In the genomic region with DNA sequence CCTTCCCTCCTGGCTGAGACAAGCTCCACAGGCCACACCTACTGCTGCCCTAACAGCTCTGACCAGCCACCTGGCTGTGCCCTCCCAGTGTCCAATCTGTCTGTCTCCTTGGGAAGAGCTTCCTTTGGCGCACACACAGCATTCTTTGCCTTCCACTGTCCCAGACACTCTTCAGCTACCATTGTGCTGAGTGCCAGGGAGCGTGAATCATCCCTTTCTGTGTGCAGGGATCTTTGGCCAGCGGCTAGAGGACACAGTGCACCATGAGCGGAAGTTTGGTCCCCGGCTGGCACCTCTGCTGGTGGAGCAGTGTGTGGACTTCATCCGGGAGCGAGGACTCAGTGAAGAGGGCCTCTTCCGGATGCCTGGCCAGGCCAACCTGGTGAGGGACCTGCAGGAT, we compare ENCODE assay signal across 25 mouse cellular contexts.
DNase-seq lines count a peak whose midpoint lies in the region; ATAC-seq lines count a peak whose summit lies in the region.
"Had no signal": no experiment of that assay in that cellular context is flagged by ENCODE, and none has a peak within 500 bp of the region (broad histone marks: within the 10 kb centered on the region; RNA-seq: fewer than 3 reads in every experiment).

No protein-coding gene starts in this region.

- WGBS in kidney, embryonic 14.5 days: 87% methylated on average over 8 of the region's 8 CpGs
- WGBS in midbrain, embryonic 11.5 days: 92% methylated on average over 8 of the region's 8 CpGs
- 90% methylated on average over 8 of the region's 8 CpGs for WGBS in embryonic facial prominence, embryonic 10.5 days

- peak; percentile 73 for DNase-seq in kidney, adult 11 months
- DNase-seq in 3T3-L1 (ENCODE audit: low read depth, low spot score): peak; percentile 72
- DNase-seq in adrenal gland, postnatal 10 days: peak; percentile 55
- DNase-seq in kidney, postnatal 14 days: peak; percentile 43
- DNase-seq in midbrain, embryonic 11.5 days (ENCODE audit: low spot score, missing footprints): no peak
- no peak for DNase-seq in embryonic facial prominence, embryonic 10.5 days (ENCODE audit: low spot score)
- DNase-seq: cerebellum, adult 11-12 months; cerebellum, postnatal 25 days; embryo, embryonic 11 days; forebrain, postnatal 0 days; heart, postnatal 14 days; layer of hippocampus, postnatal 36 days; spleen, adult 18-20 months; thymus, postnatal 36 days had no signal

- H3K4me3 ChIP-seq in kidney, embryonic 14.5 days (ENCODE audit: low read length): no peak overlapping the region
- no peak overlapping the region for H3K4me3 ChIP-seq in midbrain, embryonic 11.5 days (ENCODE audit: low read depth, low read length)
- H3K4me3 ChIP-seq in embryonic facial prominence, embryonic 10.5 days: no peak overlapping the region
- H3K4me3 ChIP-seq: embryonic facial prominence, embryonic 15.5 days; forebrain, embryonic 10.5 days; heart, embryonic 12.5 days; layer of hippocampus, adult 2 months; limb, embryonic 15.5 days; liver, embryonic 15.5 days; megakaryocyte, embryonic 14.5 days; neural tube, embryonic 15.5 days had no signal

- ATAC-seq in kidney, embryonic 14.5 days (ENCODE audit: low FRiP score, low TSS enrichment): no peak
- no peak for ATAC-seq in midbrain, embryonic 11.5 days (ENCODE audit: low FRiP score)
- ATAC-seq: forebrain, postnatal 0 days; midbrain, embryonic 16.5 days had no signal

- H3K9me3 ChIP-seq in kidney, embryonic 14.5 days (ENCODE audit: control insufficient read depth, low read length): no peaks in the 10 kb centered on the region
- H3K9me3 ChIP-seq in midbrain, embryonic 11.5 days (ENCODE audit: control insufficient read depth, low read length): no peaks in the 10 kb centered on the region
- H3K9me3 ChIP-seq in embryonic facial prominence, embryonic 10.5 days: no peaks in the 10 kb centered on the region
- H3K9me3 ChIP-seq: embryonic facial prominence, embryonic 15.5 days; forebrain, embryonic 10.5 days; heart, embryonic 12.5 days; limb, embryonic 15.5 days; liver, embryonic 15.5 days; megakaryocyte, embryonic 14.5 days; neural tube, embryonic 15.5 days had no signal

- H3K27me3 ChIP-seq in kidney, embryonic 14.5 days (ENCODE audit: control insufficient read depth, insufficient read depth, low read length): no peaks in the 10 kb centered on the region
- no peaks in the 10 kb centered on the region for H3K27me3 ChIP-seq in midbrain, embryonic 11.5 days (ENCODE audit: control insufficient read depth, insufficient read depth, low read length)
- H3K27me3 ChIP-seq in embryonic facial prominence, embryonic 10.5 days (replicated peaks; ENCODE audit: low read depth, poor library complexity, severe bottlenecking): peaks cover 10% of the 10 kb centered on the region; the same call in 1 of the 2 replicates
- H3K27me3 ChIP-seq: liver, embryonic 15.5 days; neural tube, embryonic 15.5 days had no signal

- peaks cover 15% of the 10 kb centered on the region; the same call in 1 of the 2 replicates for H3K4me1 ChIP-seq in kidney, embryonic 14.5 days (ENCODE audit: control insufficient read depth, insufficient read depth, low read length)
- peaks cover 3% of the 10 kb centered on the region; the same call in 1 of the 2 replicates for H3K4me1 ChIP-seq in midbrain, embryonic 11.5 days (ENCODE audit: control insufficient read depth, insufficient read depth, low read length)
- H3K4me1 ChIP-seq in embryonic facial prominence, embryonic 10.5 days: peaks cover 46% of the 10 kb centered on the region
- H3K4me1 ChIP-seq: liver, embryonic 15.5 days had no signal

- no peak overlapping the region for H3K4me2 ChIP-seq in kidney, embryonic 14.5 days (replicated peaks; ENCODE audit: low read depth, low read length)
- H3K4me2 ChIP-seq in midbrain, embryonic 11.5 days: no peak overlapping the region
- H3K4me2 ChIP-seq: embryonic facial prominence, embryonic 15.5 days; heart, embryonic 12.5 days; hindbrain, embryonic 14.5 days; limb, embryonic 15.5 days; liver, embryonic 15.5 days; neural tube, embryonic 15.5 days had no signal

- no peaks in the 10 kb centered on the region for H3K36me3 ChIP-seq in kidney, embryonic 14.5 days (ENCODE audit: control insufficient read depth, insufficient read depth, low read length)
- H3K36me3 ChIP-seq in midbrain, embryonic 11.5 days (ENCODE audit: control insufficient read depth, insufficient read depth, low read length): no peaks in the 10 kb centered on the region
- no peaks in the 10 kb centered on the region for H3K36me3 ChIP-seq in embryonic facial prominence, embryonic 10.5 days (replicated peaks)
- H3K36me3 ChIP-seq: embryonic facial prominence, embryonic 15.5 days; forebrain, embryonic 10.5 days; heart, embryonic 12.5 days; limb, embryonic 15.5 days; liver, embryonic 15.5 days; neural tube, embryonic 15.5 days had no signal

- no peak overlapping the region for H3K9ac ChIP-seq in kidney, embryonic 14.5 days (ENCODE audit: low read depth, low read length)
- H3K9ac ChIP-seq in midbrain, embryonic 11.5 days (ENCODE audit: low read length): no peak overlapping the region
- H3K9ac ChIP-seq: embryonic facial prominence, embryonic 15.5 days; forebrain, postnatal 0 days; heart, embryonic 12.5 days; hindbrain, embryonic 14.5 days; limb, embryonic 15.5 days; liver, embryonic 15.5 days; neural tube, embryonic 15.5 days had no signal

- H3K27ac ChIP-seq in kidney, embryonic 14.5 days (ENCODE audit: low read depth, low read length): no peak overlapping the region
- no peak overlapping the region for H3K27ac ChIP-seq in midbrain, embryonic 11.5 days (ENCODE audit: low read depth, low read length)
- no peak overlapping the region for H3K27ac ChIP-seq in embryonic facial prominence, embryonic 10.5 days (replicated peaks)
- H3K27ac ChIP-seq: embryonic facial prominence, embryonic 15.5 days; forebrain, embryonic 10.5 days; hindbrain, embryonic 14.5 days; layer of hippocampus, adult 2 months; limb, embryonic 15.5 days; liver, embryonic 15.5 days; neural tube, embryonic 15.5 days had no signal

Comparison
In these comparisons a context has a peak if more than half of its experiments do, and no peak if none do; other contexts are left out.
1. DNase-seq: peak in kidney, adult 11 months (single experiment), 3T3-L1 (single experiment), adrenal gland, postnatal 10 days (single experiment) and kidney, postnatal 14 days (single experiment); none in midbrain, embryonic 11.5 days (single experiment) and embryonic facial prominence, embryonic 10.5 days (single experiment).